Mouse (Mus musculus) heart, embryonic 13.5 days (tissue): Measurements from ENCODE around the gene Sik1. TPM values are rescaled to one million over a fixed set of nuclear protein-coding genes. Genes with fewer than 3 reads are reported as not detected.

Source experiments
- ATAC-seq: fragments of 200-750 bp; cut with Nextera tagmentation; 2 replicates; pipeline ENCODE4 v1.8.0; 2017; ENCODE audit warnings: moderate TSS enrichment; ENCODE audit not compliant: insufficient number of reproducible peaks, low FRiP score, low TSS enrichment; ENCODE audit errors: extremely low read depth
- H3K27ac ChIP-seq: fragments of 300-500 bp; sonication (generic); replicated peaks from 2 replicates; pipeline ENCODE4 v1.5.1; 2015; ENCODE audit warnings: moderate library complexity, mild to moderate bottlenecking, inconsistent platforms
- H3K27me3 ChIP-seq: fragments of 300-500 bp; sonication (generic); replicated peaks from 2 replicates; pipeline ENCODE4 v1.6.1; 2015; ENCODE audit warnings: mild to moderate bottlenecking, inconsistent platforms
- H3K36me3 ChIP-seq: fragments of 300-500 bp; sonication (generic); 2 replicates; pipeline ENCODE4 v1.6.1; 2015; ENCODE audit warnings: mild to moderate bottlenecking, inconsistent platforms
- H3K4me1 ChIP-seq: fragments of 300-500 bp; sonication (generic); 2 replicates; pipeline ENCODE4 v1.6.1; 2015; ENCODE audit warnings: inconsistent platforms
- H3K4me2 ChIP-seq: fragments of 300-500 bp; sonication (generic); 2 replicates; pipeline ENCODE4 v1.6.1; 2015; ENCODE audit warnings: inconsistent platforms, mild to moderate bottlenecking, moderate library complexity
- H3K4me3 ChIP-seq: fragments of 300-500 bp; sonication (generic); 2 replicates; pipeline ENCODE4 v1.5.1; 2015; ENCODE audit warnings: moderate library complexity, mild to moderate bottlenecking, inconsistent platforms
- H3K9ac ChIP-seq: fragments of 300-500 bp; sonication (generic); 2 replicates; pipeline ENCODE4 v1.6.1; 2015; ENCODE audit warnings: inconsistent platforms, mild to moderate bottlenecking, moderate library complexity
- H3K9me3 ChIP-seq: fragments of 300-500 bp; sonication (generic); 2 replicates; pipeline ENCODE4 v1.6.1; 2016; ENCODE audit warnings: inconsistent platforms
- WGBS: fragments of 180-500 bp; shearing (Covaris S2); methylation state at CpG from one replicate; pipeline ENCODE4 v1.1.7; 2015; ENCODE audit warnings: mixed read lengths; 5-methylcytosine and 5-hydroxymethylcytosine counted together
- polyA plus RNA-seq: library from polyadenylated mRNA; unstranded; fragments of >200 nt; fragmentation: Nextera tagmentation; extraction: Ambion mirVana; gene quantifications from 2 replicates; pipeline ENCODE4 v1.2.1, GENCODE M21; 2015

The Sik1 gene
- polyA plus RNA-seq, 1 experiment from 2014 or later, result 17.6 TPM

GRCm38 (mm10) chr17:31874691-31875090 lies 19.1 kb upstream of the Sik1 start:
- H3K9ac ChIP-seq, result no peak overlapping the region
- no peaks in the 10 kb centered on the region for H3K36me3 ChIP-seq
- no peak overlapping the region for H3K27ac ChIP-seq
- no peaks in the 10 kb centered on the region for H3K9me3 ChIP-seq
- H3K4me2 ChIP-seq, result no peak overlapping the region
- 80% methylated on average over 12 of the region's 12 CpGs for WGBS
- peaks cover 44% of the 10 kb centered on the region for H3K4me1 ChIP-seq
- no peaks in the 10 kb centered on the region for H3K27me3 ChIP-seq
- no peak overlapping the region for H3K4me3 ChIP-seq
- no peak for ATAC-seq

- H3K27ac ChIP-seq, result no peak overlapping the region
- no peaks in the 10 kb centered on the region for H3K36me3 ChIP-seq
- H3K4me3 ChIP-seq, result no peak overlapping the region
- H3K4me2 ChIP-seq, result no peak overlapping the region
- H3K9ac ChIP-seq, result no peak overlapping the region
- no peaks in the 10 kb centered on the region for H3K9me3 ChIP-seq
- no peaks in the 10 kb centered on the region for H3K27me3 ChIP-seq
- no peak for ATAC-seq
- whole genome bisulfite sequencing, result 65% methylated on average over 8 of the region's 8 CpGs
- peaks cover 38% of the 10 kb centered on the region for H3K4me1 ChIP-seq
Observed at GRCm38 (mm10) chr17:31873973-31874372, 18.4 kb upstream of the Sik1 start.

GRCm38 (mm10) chr17:31873185-31873870 lies 17.7 kb upstream of the Sik1 start:
- no peaks in the 10 kb centered on the region for H3K27me3 ChIP-seq
- ATAC-seq, result no peak
- H3K36me3 ChIP-seq, result no peaks in the 10 kb centered on the region
- H3K4me3 ChIP-seq, result no peak overlapping the region
- H3K4me1 ChIP-seq, result peaks cover 38% of the 10 kb centered on the region
- no peak overlapping the region for H3K9ac ChIP-seq
- H3K27ac ChIP-seq, result no peak overlapping the region
- no peaks in the 10 kb centered on the region for H3K9me3 ChIP-seq
- 75% methylated on average over 8 of the region's 8 CpGs for WGBS
- no peak overlapping the region for H3K4me2 ChIP-seq

GRCm38 (mm10) chr17:31872826-31873165 lies 17.2 kb upstream of the Sik1 start:
- no peak for ATAC-seq
- no peak overlapping the region for H3K27ac ChIP-seq
- H3K4me1 ChIP-seq, result peaks cover 36% of the 10 kb centered on the region
- no peak overlapping the region for H3K4me2 ChIP-seq
- no peaks in the 10 kb centered on the region for H3K27me3 ChIP-seq
- no peak overlapping the region for H3K4me3 ChIP-seq
- no peak overlapping the region for H3K9ac ChIP-seq
- WGBS, result 63% methylated on average over 7 of the region's 7 CpGs
- H3K9me3 ChIP-seq, result no peaks in the 10 kb centered on the region
- H3K36me3 ChIP-seq, result no peaks in the 10 kb centered on the region

GRCm38 (mm10) chr17:31871968-31872825 lies 16.6 kb upstream of the Sik1 start:
- Histone ChIP-seq H3K9me3 (no peaks in the 10 kb centered on the region), H3K36me3 (no peaks in the 10 kb centered on the region), H3K4me1 (peaks cover 31% of the 10 kb centered on the region), H3K9ac (no peak overlapping the region), H3K4me3 (no peak overlapping the region), H3K4me2 (no peak overlapping the region), H3K27ac (no peak overlapping the region), H3K27me3 (no peaks in the 10 kb centered on the region)
- 67% methylated on average over 14 of the region's 14 CpGs for WGBS
- ATAC-seq, result no peak

GRCm38 (mm10) chr17:31870931-31871421 lies 15.4 kb upstream of the Sik1 start:
- no peak for ATAC-seq
- Histone ChIP-seq H3K4me3 (no peak overlapping the region), H3K9me3 (no peaks in the 10 kb centered on the region), H3K36me3 (no peaks in the 10 kb centered on the region), H3K4me1 (peaks cover 29% of the 10 kb centered on the region), H3K27me3 (no peaks in the 10 kb centered on the region), H3K4me2 (peak overlapping the region; percentile 32), H3K27ac (no peak overlapping the region), H3K9ac (no peak overlapping the region)
- WGBS, result 13% methylated on average over 13 of the region's 13 CpGs

GRCm38 (mm10) chr17:31870446-31870845 lies 14.8 kb upstream of the Sik1 start:
- peak overlapping the region; percentile 32; the same call in 1 of the 2 replicates for H3K4me2 ChIP-seq
- H3K9me3 ChIP-seq, result no peaks in the 10 kb centered on the region
- WGBS, result 80% methylated on average over 9 of the region's 9 CpGs
- peaks cover 31% of the 10 kb centered on the region for H3K4me1 ChIP-seq
- H3K27ac ChIP-seq, result no peak overlapping the region
- no peak overlapping the region for H3K4me3 ChIP-seq
- no peaks in the 10 kb centered on the region for H3K36me3 ChIP-seq
- no peaks in the 10 kb centered on the region for H3K27me3 ChIP-seq
- no peak overlapping the region for H3K9ac ChIP-seq
- ATAC-seq, result no peak

- Histone ChIP-seq H3K27ac (no peak overlapping the region), H3K9me3 (no peaks in the 10 kb centered on the region), H3K4me1 (peaks cover 31% of the 10 kb centered on the region), H3K4me3 (no peak overlapping the region), H3K27me3 (no peaks in the 10 kb centered on the region), H3K9ac (no peak overlapping the region), H3K4me2 (no peak overlapping the region), H3K36me3 (no peaks in the 10 kb centered on the region)
- ATAC-seq, result no peak
- WGBS, result 77% methylated on average over 4 of the region's 4 CpGs
Observed at GRCm38 (mm10) chr17:31868076-31868475, 12.5 kb upstream of the Sik1 start.

- no peak overlapping the region for H3K4me3 ChIP-seq
- H3K27me3 ChIP-seq, result no peaks in the 10 kb centered on the region
- H3K9ac ChIP-seq, result no peak overlapping the region
- peaks cover 34% of the 10 kb centered on the region for H3K4me1 ChIP-seq
- no peak for ATAC-seq
- H3K9me3 ChIP-seq, result no peaks in the 10 kb centered on the region
- WGBS, result 83% methylated on average over 7 of the region's 7 CpGs
- no peak overlapping the region for H3K27ac ChIP-seq
- no peak overlapping the region for H3K4me2 ChIP-seq
- H3K36me3 ChIP-seq, result no peaks in the 10 kb centered on the region
Observed at GRCm38 (mm10) chr17:31867061-31867460, 11.5 kb upstream of the Sik1 start.

- H3K27ac ChIP-seq, result no peak overlapping the region
- H3K36me3 ChIP-seq, result no peaks in the 10 kb centered on the region
- 0 out of 2 replicates have a peak, but pooled peaks have one; percentile 51 for ATAC-seq
- no peaks in the 10 kb centered on the region for H3K9me3 ChIP-seq
- peaks cover 28% of the 10 kb centered on the region for H3K4me1 ChIP-seq
- H3K27me3 ChIP-seq, result no peaks in the 10 kb centered on the region
- H3K9ac ChIP-seq, result peak overlapping the region; percentile 24; the same call in 1 of the 2 replicates
- no peak overlapping the region for H3K4me2 ChIP-seq
- WGBS, result 51% methylated on average over 7 of the region's 7 CpGs
- no peak overlapping the region for H3K4me3 ChIP-seq
Observed at GRCm38 (mm10) chr17:31865636-31866035, 10.0 kb upstream of the Sik1 start.

GRCm38 (mm10) chr17:31864666-31865450 lies 9.3 kb upstream of the Sik1 start:
- WGBS, result 51% methylated on average over 11 of the region's 11 CpGs
- no peaks in the 10 kb centered on the region for H3K36me3 ChIP-seq
- no peak overlapping the region for H3K4me2 ChIP-seq
- peak overlapping the region; percentile 12; the same call in 1 of the 2 replicates for H3K9ac ChIP-seq
- H3K27ac ChIP-seq, result no peak overlapping the region
- no peaks in the 10 kb centered on the region for H3K27me3 ChIP-seq
- H3K4me1 ChIP-seq, result peaks cover 28% of the 10 kb centered on the region
- H3K4me3 ChIP-seq, result no peak overlapping the region
- ATAC-seq, result no peak
- H3K9me3 ChIP-seq, result no peaks in the 10 kb centered on the region
